Mouse (Mus musculus): ENCODE data around the gene Hist1h2ac. TPM values are rescaled to one million over a fixed set of nuclear protein-coding genes. Genes with fewer than 3 reads are reported as not detected.
A peak's percentile ranks its signal among the peaks of the same experiment; 100 is the strongest.
"Not testable (repeated sequence)": the region's sequence is repeated elsewhere in the genome, so short reads cannot be mapped to it uniquely, and the experiment has no call there.

Gene Hist1h2ac
- polyA plus RNA-seq, 1 experiment from 2014 or later = 1.3 TPM

GRCm38 (mm10) chr13:23685121-23685861, 1.5 kb upstream of the Hist1h2ac start:
- Histone ChIP-seq H3K9ac (peak overlapping the region; percentile 79), H3K4me3 (peak overlapping the region; percentile 51), H3K27me3 (no peaks in the 10 kb centered on the region), H3K4me1 (peaks cover 21% of the 10 kb centered on the region), H3K9me3 (no peaks in the 10 kb centered on the region), H3K36me3 (no peaks in the 10 kb centered on the region), H3K27ac (peak overlapping the region; percentile 98), H3K4me2 (replicated peaks) (peak overlapping the region; percentile 76)
- no peak for ATAC-seq (ENCODE audit: low FRiP score, low read depth)
- WGBS = 9% methylated on average over 15 of the region's 15 CpGs

- not testable (repeated sequence) for H3K9me3 ChIP-seq, H3K36me3 ChIP-seq, H3K27me3 ChIP-seq
- Histone ChIP-seq H3K27ac (peak overlapping the region; percentile 98), H3K4me1 (peaks cover 21% of the 10 kb centered on the region), H3K4me3 (peak overlapping the region; percentile 51), H3K4me2 (replicated peaks) (peak overlapping the region; percentile 76), H3K9ac (peak overlapping the region; percentile 79)
- ATAC-seq (ENCODE audit: low FRiP score, low read depth) = peak; percentile 13
- under 1% methylated on average over 18 of the region's 37 CpGs for WGBS
These were observed 672 bp upstream of the Hist1h2ac start for GRCm38 (mm10) chr13:23684295-23684945.

GRCm38 (mm10) chr13:23682947-23683754, 597 bp downstream of the Hist1h2ac start:
- peaks cover 21% of the 10 kb centered on the region for H3K4me1 ChIP-seq
- WGBS = 8% methylated on average over 18 of the region's 30 CpGs

GRCm38 (mm10) chr13:23682623-23682946, 1.2 kb downstream of the Hist1h2ac start:
- H3K4me1 ChIP-seq = peaks cover 21% of the 10 kb centered on the region
- H3K4me3 ChIP-seq = peak overlapping the region; percentile 51
- H3K27me3 ChIP-seq = no peaks in the 10 kb centered on the region
- 67% methylated on average over 1 of the region's 1 CpGs for WGBS
- peak overlapping the region; percentile 65 for H3K4me2 ChIP-seq (replicated peaks)
- peak overlapping the region; percentile 92 for H3K27ac ChIP-seq
- no peaks in the 10 kb centered on the region for H3K36me3 ChIP-seq
- no peak for ATAC-seq (ENCODE audit: low FRiP score, low read depth)
- peak overlapping the region; percentile 73 for H3K9ac ChIP-seq
- no peaks in the 10 kb centered on the region for H3K9me3 ChIP-seq

More at GRCm38 (mm10) chr13:23682947-23683754, 597 bp downstream of the Hist1h2ac start:
- ATAC-seq (ENCODE audit: low FRiP score, low read depth); H3K27me3 ChIP-seq; H3K36me3 ChIP-seq; H3K9me3 ChIP-seq: not testable (repeated sequence)
- H3K4me2 ChIP-seq (replicated peaks) = peak overlapping the region; percentile 65
- H3K27ac ChIP-seq = peak overlapping the region; percentile 92
- peak overlapping the region; percentile 73 for H3K9ac ChIP-seq
- peak overlapping the region; percentile 51 for H3K4me3 ChIP-seq

- H3K9me3 ChIP-seq = no peaks in the 10 kb centered on the region
- peak overlapping the region; percentile 51; the same call in 1 of the 2 replicates for H3K4me3 ChIP-seq
- no peaks in the 10 kb centered on the region for H3K36me3 ChIP-seq
- H3K9ac ChIP-seq = peak overlapping the region; percentile 73
- no peaks in the 10 kb centered on the region for H3K27me3 ChIP-seq
- ATAC-seq (ENCODE audit: low FRiP score, low read depth) = no peak
- WGBS = 89% methylated on average over 6 of the region's 6 CpGs
- H3K4me2 ChIP-seq (replicated peaks) = peak overlapping the region; percentile 65
- H3K4me1 ChIP-seq = peaks cover 18% of the 10 kb centered on the region
- H3K27ac ChIP-seq = 0 out of 2 replicates have a peak overlapping the region, but pooled peaks have one; percentile 92
These were observed 1.7 kb downstream of the Hist1h2ac start for GRCm38 (mm10) chr13:23681990-23682582.

- Histone ChIP-seq H3K9ac (no peak overlapping the region), H3K9me3 (no peaks in the 10 kb centered on the region), H3K4me3 (no peak overlapping the region), H3K4me2 (replicated peaks) (no peak overlapping the region), H3K36me3 (no peaks in the 10 kb centered on the region), H3K4me1 (no peaks in the 10 kb centered on the region), H3K27ac (no peak overlapping the region), H3K27me3 (no peaks in the 10 kb centered on the region)
- no peak for ATAC-seq (ENCODE audit: low FRiP score, low read depth)
- WGBS = 75% methylated on average over 3 of the region's 3 CpGs
These were observed 21.2 kb downstream of the Hist1h2ac start for GRCm38 (mm10) chr13:23662536-23662935.

GRCm38 (mm10) chr13:23659636-23660366, 23.9 kb downstream of the Hist1h2ac start:
- Histone ChIP-seq H3K27ac (no peak overlapping the region), H3K9ac (no peak overlapping the region), H3K9me3 (no peaks in the 10 kb centered on the region), H3K36me3 (no peaks in the 10 kb centered on the region), H3K27me3 (no peaks in the 10 kb centered on the region), H3K4me1 (no peaks in the 10 kb centered on the region), H3K4me3 (no peak overlapping the region), H3K4me2 (replicated peaks) (no peak overlapping the region)
- no peak for ATAC-seq (ENCODE audit: low FRiP score, low read depth)
- WGBS = 76% methylated on average over 6 of the region's 6 CpGs

Small RNA genes lying within 50 kb of the gene (microRNA-seq; reads per million reads assigned to microRNA genes)
- gene Gm44350 = not detected

Other genes starting within 250 kb of the Hist1h2ac start
- gene Btn1a1, start 218.0 kb downstream of the Hist1h2ac start, polyA plus RNA-seq (2015; fragmentation: Nextera tagmentation; extraction: Ambion mirVana) = 0.19 and 0.45 TPM in 2 replicates
- 1.4 and 1.5 TPM in 2 replicates for gene Btn2a2, start 195.1 kb downstream of the Hist1h2ac start, polyA plus RNA-seq (2015; fragmentation: Nextera tagmentation; extraction: Ambion mirVana)
- 4.1 and 8.4 TPM in 2 replicates for gene Hist1h4h, start 152.9 kb downstream of the Hist1h2ac start, polyA plus RNA-seq (2015; fragmentation: Nextera tagmentation; extraction: Ambion mirVana)
- 9.3 and 10.0 TPM in 2 replicates for gene Hist1h2af, start 150.0 kb downstream of the Hist1h2ac start, polyA plus RNA-seq (2015; fragmentation: Nextera tagmentation; extraction: Ambion mirVana)
- gene Hist1h3g, start 148.5 kb downstream of the Hist1h2ac start, polyA plus RNA-seq (2015; fragmentation: Nextera tagmentation; extraction: Ambion mirVana) = 9.8 and 10.9 TPM in 2 replicates
- gene Hist1h2bh, start 140.6 kb downstream of the Hist1h2ac start, polyA plus RNA-seq (2015; fragmentation: Nextera tagmentation; extraction: Ambion mirVana) = 0.74 and 1.0 TPM in 2 replicates
- 1.5 and 1.7 TPM in 2 replicates for gene Hist1h3f, start 139.9 kb downstream of the Hist1h2ac start, polyA plus RNA-seq (2015; fragmentation: Nextera tagmentation; extraction: Ambion mirVana)
- gene Hist1h4f, start 132.3 kb downstream of the Hist1h2ac start, polyA plus RNA-seq (2015; fragmentation: Nextera tagmentation; extraction: Ambion mirVana) = 1.0 and 1.9 TPM in 2 replicates
- 0.46 and 0.51 TPM in 2 replicates for gene Hist1h1d, start 130.7 kb downstream of the Hist1h2ac start, polyA plus RNA-seq (2015; fragmentation: Nextera tagmentation; extraction: Ambion mirVana)
- 8.2 and 8.9 TPM in 2 replicates for gene Hist1h3e, start 121.6 kb downstream of the Hist1h2ac start, polyA plus RNA-seq (2015; fragmentation: Nextera tagmentation; extraction: Ambion mirVana)
- 110 and 115 TPM in 2 replicates for gene Hist1h2ae, start 112.7 kb downstream of the Hist1h2ac start, polyA plus RNA-seq (2015; fragmentation: Nextera tagmentation; extraction: Ambion mirVana)
- gene Hist1h2bg, start 112.6 kb downstream of the Hist1h2ac start, polyA plus RNA-seq (2015; fragmentation: Nextera tagmentation; extraction: Ambion mirVana) = 11.2 and 14.4 TPM in 2 replicates
- 9.1 and 16.5 TPM in 2 replicates for gene Hist1h2bf, start 109.8 kb downstream of the Hist1h2ac start, polyA plus RNA-seq (2015; fragmentation: Nextera tagmentation; extraction: Ambion mirVana)
- gene Hist1h2ad, start 109.6 kb downstream of the Hist1h2ac start, polyA plus RNA-seq (2015; fragmentation: Nextera tagmentation; extraction: Ambion mirVana) = 1.0 and 3.0 TPM in 2 replicates
- 7.8 and 8.4 TPM in 2 replicates for gene Hist1h3d, start 108.2 kb downstream of the Hist1h2ac start, polyA plus RNA-seq (2015; fragmentation: Nextera tagmentation; extraction: Ambion mirVana)
- gene Hist1h4d, start 102.3 kb downstream of the Hist1h2ac start, polyA plus RNA-seq (2015; fragmentation: Nextera tagmentation; extraction: Ambion mirVana) = 126 and 130 TPM in 2 replicates
- 2.0 and 2.5 TPM in 2 replicates for gene Hist1h2be, start 62.8 kb downstream of the Hist1h2ac start, polyA plus RNA-seq (2015; fragmentation: Nextera tagmentation; extraction: Ambion mirVana)
- gene Hist1h1e, start 61.4 kb downstream of the Hist1h2ac start, polyA plus RNA-seq (2015; fragmentation: Nextera tagmentation; extraction: Ambion mirVana) = 19.9 and 21.1 TPM in 2 replicates
- 35.3 and 35.7 TPM in 2 replicates for gene Hist1h2bc, start 251 bp upstream of the Hist1h2ac start, polyA plus RNA-seq (2015; fragmentation: Nextera tagmentation; extraction: Ambion mirVana)
- 0.36 and 0.43 TPM in 2 replicates for gene Hist1h1t, start 11.9 kb upstream of the Hist1h2ac start, polyA plus RNA-seq (2015; fragmentation: Nextera tagmentation; extraction: Ambion mirVana)
- 9.0 and 10.3 TPM in 2 replicates for gene Hist1h4c, start 14.5 kb upstream of the Hist1h2ac start, polyA plus RNA-seq (2015; fragmentation: Nextera tagmentation; extraction: Ambion mirVana)
- 5.2 and 5.5 TPM in 2 replicates for gene Hfe, start 26.9 kb upstream of the Hist1h2ac start, polyA plus RNA-seq (2015; fragmentation: Nextera tagmentation; extraction: Ambion mirVana)
- gene Hist1h1c, start 54.9 kb upstream of the Hist1h2ac start, polyA plus RNA-seq (2015; fragmentation: Nextera tagmentation; extraction: Ambion mirVana) = 22.0 and 23.8 TPM in 2 replicates
- gene Hist1h3c, start 61.7 kb upstream of the Hist1h2ac start, polyA plus RNA-seq (2015; fragmentation: Nextera tagmentation; extraction: Ambion mirVana) = 17.7 and 20.6 TPM in 2 replicates
- gene Hist1h2bb, start 62.8 kb upstream of the Hist1h2ac start, polyA plus RNA-seq (2015; fragmentation: Nextera tagmentation; extraction: Ambion mirVana) = 2.2 and 3.1 TPM in 2 replicates
- gene Hist1h2ab, start 67.2 kb upstream of the Hist1h2ac start, polyA plus RNA-seq (2015; fragmentation: Nextera tagmentation; extraction: Ambion mirVana) = 47.8 and 56.8 TPM in 2 replicates
- gene Hist1h3b, start 68.3 kb upstream of the Hist1h2ac start, polyA plus RNA-seq (2015; fragmentation: Nextera tagmentation; extraction: Ambion mirVana) = 14.7 and 16.3 TPM in 2 replicates
- gene Hist1h4b, start 73.1 kb upstream of the Hist1h2ac start, polyA plus RNA-seq (2015; fragmentation: Nextera tagmentation; extraction: Ambion mirVana) = 7.2 and 13.5 TPM in 2 replicates
- gene Hist1h4a, start 77.3 kb upstream of the Hist1h2ac start, polyA plus RNA-seq (2015; fragmentation: Nextera tagmentation; extraction: Ambion mirVana) = 0.65 TPM in 1 of 2 replicates, not detected in the other
- 11.8 and 14.9 TPM in 2 replicates for gene Hist1h3a, start 78.4 kb upstream of the Hist1h2ac start, polyA plus RNA-seq (2015; fragmentation: Nextera tagmentation; extraction: Ambion mirVana)
- gene Hist1h1a, start 79.7 kb upstream of the Hist1h2ac start, polyA plus RNA-seq (2015; fragmentation: Nextera tagmentation; extraction: Ambion mirVana) = 4.3 and 6.0 TPM in 2 replicates
- not detected in 2 replicates for gene Trim38, start 86.0 kb upstream of the Hist1h2ac start, polyA plus RNA-seq (2015; fragmentation: Nextera tagmentation; extraction: Ambion mirVana)
- not detected in 2 replicates for gene Slc17a2, start 123.0 kb upstream of the Hist1h2ac start, polyA plus RNA-seq (2015; fragmentation: Nextera tagmentation; extraction: Ambion mirVana)
- gene Slc17a3, start 155.5 kb upstream of the Hist1h2ac start, polyA plus RNA-seq (2015; fragmentation: Nextera tagmentation; extraction: Ambion mirVana) = 0.20 and 0.29 TPM in 2 replicates
- not detected in 2 replicates for gene Slc17a1, start 183.8 kb upstream of the Hist1h2ac start, polyA plus RNA-seq (2015; fragmentation: Nextera tagmentation; extraction: Ambion mirVana)
- 0.06 TPM in 1 of 2 replicates, not detected in the other for gene Slc17a4, start 231.1 kb upstream of the Hist1h2ac start, polyA plus RNA-seq (2015; fragmentation: Nextera tagmentation; extraction: Ambion mirVana)

All from limb, embryonic 13.5 days (tissue).